Mouse (Mus musculus): ENCODE data around the gene Gm20517.

DNA sequence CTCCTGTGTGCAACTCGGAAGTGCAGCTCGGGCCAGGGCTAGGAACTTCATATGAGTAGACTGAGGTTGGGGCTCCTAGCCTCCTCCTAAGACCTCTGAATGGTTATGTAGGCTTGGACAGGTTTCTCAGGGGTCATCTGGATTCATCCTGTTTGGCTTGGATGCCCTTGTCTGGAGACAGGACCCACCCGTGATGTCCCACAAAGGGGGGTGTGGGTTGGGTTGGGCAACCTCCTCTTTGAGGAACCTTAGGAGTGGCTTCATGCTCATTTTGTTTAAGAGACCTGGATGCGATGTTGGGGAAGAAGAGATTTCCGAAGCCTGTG, 14.6 kb upstream of the Gm20517 start:
- no peak for TF ChIP-seq CTCF (IDR thresholded peaks at IDR 0.05; ENCODE audit: borderline replicate concordance, insufficient read depth, low read length)
- TF ChIP-seq POLR2A (IDR thresholded peaks at IDR 0.05; ENCODE audit: low read depth, low read length): no peak

Measured in embryonic fibroblast, embryonic 13.5 days (primary cell).